Mouse (Mus musculus) E14TG2a.4 (cell line): Measurements from ENCODE around the gene Eps8.
A peak's percentile ranks its signal among the peaks of the same experiment; 100 is the strongest.

Experiments used
- H3K27me3 ChIP-seq: 2 replicates; pipeline ENCODE4 v1.6.1; 2014; ENCODE audit warnings: low read length, control low read depth; ENCODE audit not compliant: insufficient read depth
- H3K36me3 ChIP-seq: 2 replicates; pipeline ENCODE4 v1.6.1; 2014; ENCODE audit warnings: low read length, control low read depth; ENCODE audit not compliant: insufficient read depth
- H3K4me1 ChIP-seq: replicated peaks from 2 replicates; pipeline ENCODE4 v1.6.1; 2014; ENCODE audit warnings: low read depth, low read length, control low read depth
- H3K4me3 ChIP-seq: replicated peaks from 2 replicates; pipeline ENCODE4 v1.5.1; 2014; ENCODE audit warnings: mild to moderate bottlenecking, low read length
- H3K9me3 ChIP-seq: 2 replicates; pipeline ENCODE4 v1.6.1; 2014; ENCODE audit warnings: low read length, control low read depth
- CTCF ChIP-seq: conservative IDR thresholded peaks from 2 replicates; pipeline ENCODE4 v1.5.1; 2014; ENCODE audit warnings: low read length
- NANOG ChIP-seq: IDR thresholded peaks from 2 replicates; pipeline ENCODE4 v1.6.1; 2014; ENCODE audit warnings: borderline replicate concordance, low read length, mixed read lengths
- POU5F1 ChIP-seq: IDR thresholded peaks from 2 replicates; pipeline ENCODE4 v1.6.1; 2014; ENCODE audit warnings: low read length, borderline replicate concordance

Gene Eps8

DNA sequence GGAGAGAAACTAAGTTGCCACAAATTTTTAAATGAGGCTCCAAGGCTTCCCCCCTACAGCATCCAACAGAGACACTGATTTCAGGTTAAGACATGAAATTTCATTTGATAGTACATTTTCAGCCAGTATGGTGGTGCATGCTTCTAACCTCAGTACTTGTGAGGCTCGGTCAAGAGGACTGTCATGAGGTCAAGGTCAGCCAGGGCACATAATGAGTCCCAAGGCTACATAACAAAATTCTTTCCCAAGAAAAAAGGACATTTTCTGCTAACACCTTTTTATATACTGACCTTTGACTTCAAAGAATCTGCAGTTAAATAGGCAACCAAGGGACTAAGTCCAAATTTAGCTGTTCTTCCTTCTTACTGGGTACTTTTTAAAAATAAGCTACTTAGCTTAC lies 181.2 kb downstream of the Eps8 start:
- Histone ChIP-seq H3K4me1 (no peaks in the 10 kb centered on the region), H3K9me3 (peaks cover 11% of the 10 kb centered on the region), H3K36me3 (peaks cover 6% of the 10 kb centered on the region), H3K4me3 (no peak overlapping the region), H3K27me3 (no peaks in the 10 kb centered on the region)
- TF ChIP-seq CTCF (no peak), POU5F1 (no peak), NANOG (no peak)

GRCm38 (mm10) chr6:137472129-137472528 lies 182.5 kb downstream of the Eps8 start:
- H3K4me1 ChIP-seq = peaks cover 3% of the 10 kb centered on the region; the same call in 1 of the 2 replicates
- H3K36me3 ChIP-seq = peaks cover 6% of the 10 kb centered on the region
- no peaks in the 10 kb centered on the region for H3K27me3 ChIP-seq
- H3K4me3 ChIP-seq = no peak overlapping the region
- TF ChIP-seq NANOG (no peak), CTCF (no peak), POU5F1 (no peak)
- H3K9me3 ChIP-seq = peaks cover 11% of the 10 kb centered on the region

- Histone ChIP-seq H3K4me1 (peaks cover 3% of the 10 kb centered on the region; the same call in 1 of the 2 replicates), H3K27me3 (no peaks in the 10 kb centered on the region), H3K4me3 (no peak overlapping the region), H3K36me3 (no peaks in the 10 kb centered on the region), H3K9me3 (peaks cover 3% of the 10 kb centered on the region; the same call in 1 of the 2 replicates)
- TF ChIP-seq NANOG (no peak), CTCF (no peak), POU5F1 (no peak)
Observed at GRCm38 (mm10) chr6:137470901-137471598, 183.6 kb downstream of the Eps8 start.

DNA sequence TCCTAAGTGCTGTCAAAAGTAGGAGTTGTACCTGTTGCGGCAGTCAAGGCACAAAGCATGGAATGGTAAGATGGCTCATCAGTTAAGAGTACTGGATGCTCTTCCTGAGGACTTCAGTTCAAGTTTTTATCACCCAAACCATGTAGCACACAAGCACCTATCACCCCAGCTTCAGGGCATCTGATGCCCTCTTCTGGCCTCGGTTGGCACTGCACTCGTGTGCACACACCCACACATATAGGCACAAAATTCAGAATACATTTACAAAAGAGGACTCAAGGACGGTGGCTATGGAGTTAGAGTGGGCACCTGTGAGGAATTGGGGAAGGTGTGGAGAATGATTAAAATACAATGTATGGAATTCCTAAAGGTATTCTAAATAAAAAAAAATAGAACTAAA lies 185.1 kb downstream of the Eps8 start:
- Histone ChIP-seq H3K4me1 (peaks cover 3% of the 10 kb centered on the region; the same call in 1 of the 2 replicates), H3K4me3 (no peak overlapping the region), H3K27me3 (no peaks in the 10 kb centered on the region), H3K36me3 (no peaks in the 10 kb centered on the region), H3K9me3 (no peaks in the 10 kb centered on the region)
- TF ChIP-seq POU5F1 = no peak
- peak; percentile 16; the same call in 1 of the 2 replicates for TF ChIP-seq CTCF

- no peak overlapping the region for H3K4me3 ChIP-seq
- H3K27me3 ChIP-seq = no peaks in the 10 kb centered on the region
- H3K4me1 ChIP-seq = peaks cover 3% of the 10 kb centered on the region; the same call in 1 of the 2 replicates
- H3K9me3 ChIP-seq = no peaks in the 10 kb centered on the region
- H3K36me3 ChIP-seq = no peaks in the 10 kb centered on the region
- TF ChIP-seq POU5F1 (no peak), CTCF (no peak), NANOG (no peak)
Observed at GRCm38 (mm10) chr6:137467696-137468095, 187.0 kb downstream of the Eps8 start.

GRCm38 (mm10) chr6:137466256-137466655 lies 188.4 kb downstream of the Eps8 start:
- Histone ChIP-seq H3K27me3 (no peaks in the 10 kb centered on the region), H3K4me1 (peaks cover 3% of the 10 kb centered on the region; the same call in 1 of the 2 replicates), H3K36me3 (no peaks in the 10 kb centered on the region), H3K9me3 (no peaks in the 10 kb centered on the region), H3K4me3 (no peak overlapping the region)
- TF ChIP-seq POU5F1 = no peak
- no peak for TF ChIP-seq NANOG
- TF ChIP-seq CTCF = no peak

DNA sequence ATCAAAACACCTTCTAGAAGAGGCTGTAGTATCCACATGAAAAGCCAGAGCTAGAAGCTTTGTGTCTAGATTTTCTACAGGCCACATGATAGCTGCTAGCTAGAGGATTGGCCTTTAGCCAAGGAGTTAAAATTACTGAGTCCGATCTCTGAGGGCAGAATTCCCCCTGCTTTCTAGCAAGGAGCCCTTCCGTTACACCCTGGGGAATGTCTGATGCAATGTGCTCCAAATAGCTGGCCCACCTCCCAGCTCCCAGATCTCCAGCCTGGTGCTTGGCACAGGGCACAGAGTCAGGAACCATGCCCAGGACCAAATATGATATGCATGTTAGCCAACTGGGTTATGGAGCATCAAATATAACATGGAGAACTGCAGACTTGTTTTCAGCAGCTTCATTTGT lies 189.4 kb downstream of the Eps8 start:
- Histone ChIP-seq H3K4me3 (no peak overlapping the region), H3K4me1 (peaks cover 3% of the 10 kb centered on the region; the same call in 1 of the 2 replicates), H3K27me3 (no peaks in the 10 kb centered on the region), H3K36me3 (no peaks in the 10 kb centered on the region), H3K9me3 (no peaks in the 10 kb centered on the region)
- TF ChIP-seq NANOG (no peak), POU5F1 (no peak), CTCF (no peak)

DNA sequence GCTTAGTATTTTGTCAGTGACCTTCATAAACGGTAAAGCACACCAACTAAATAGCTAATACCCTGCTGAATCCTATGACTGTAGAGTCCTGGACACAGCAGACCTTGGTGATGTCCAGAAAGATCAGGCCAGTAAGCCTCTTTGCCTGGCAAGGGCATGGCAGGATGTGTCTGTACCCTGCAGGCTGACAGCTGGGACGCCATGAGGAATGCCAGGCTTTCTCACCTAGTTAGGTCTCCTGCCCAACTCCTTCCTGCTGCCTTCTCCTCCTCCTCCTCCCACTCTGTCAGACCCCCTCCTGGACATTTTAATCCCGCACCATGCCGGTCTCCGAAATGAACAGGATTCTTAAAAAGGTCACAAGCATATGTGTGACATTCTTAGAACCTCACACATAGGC lies 190.9 kb downstream of the Eps8 start:
- no peak for TF ChIP-seq CTCF
- no peak for TF ChIP-seq NANOG
- TF ChIP-seq POU5F1 = no peak
- Histone ChIP-seq H3K9me3 (no peaks in the 10 kb centered on the region), H3K4me3 (no peak overlapping the region), H3K27me3 (no peaks in the 10 kb centered on the region), H3K4me1 (peaks cover 9% of the 10 kb centered on the region; the same call in 1 of the 2 replicates), H3K36me3 (no peaks in the 10 kb centered on the region)

DNA sequence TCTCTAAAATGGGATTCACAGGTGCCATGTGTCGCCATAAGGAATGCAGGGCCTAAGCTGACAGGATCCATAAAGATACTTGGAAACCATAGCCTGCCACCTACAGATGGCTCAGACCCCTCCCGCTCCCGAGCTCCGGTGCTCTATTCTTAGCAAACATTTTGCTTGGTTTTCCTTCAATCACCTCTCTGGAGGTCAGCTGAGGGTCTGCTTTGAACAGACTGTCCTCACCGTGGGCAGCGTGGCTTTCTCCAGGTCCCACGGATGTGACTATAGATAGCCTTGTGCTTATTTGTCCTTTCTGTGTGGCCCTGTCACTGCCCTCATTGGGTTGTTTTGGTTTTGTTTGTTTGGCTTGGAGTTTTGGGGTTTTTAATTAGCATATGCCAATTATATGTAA lies 196.5 kb downstream of the Eps8 start:
- no peaks in the 10 kb centered on the region for H3K27me3 ChIP-seq
- H3K36me3 ChIP-seq = no peaks in the 10 kb centered on the region
- peaks cover 13% of the 10 kb centered on the region; the same call in 1 of the 2 replicates for H3K4me1 ChIP-seq
- H3K4me3 ChIP-seq = no peak overlapping the region
- H3K9me3 ChIP-seq = no peaks in the 10 kb centered on the region
- TF ChIP-seq CTCF = no peak
- TF ChIP-seq NANOG = no peak
- no peak for TF ChIP-seq POU5F1
